Mouse (Mus musculus): ENCODE measurements at regions not wholly inside any gene's neighbourhood (a gene's known extent, or its start where the extent isn't known, plus 50 kb on each side); places are given as distances from the start of the nearest gene placed in this dataset.

- Histone ChIP-seq H3K9ac (replicated peaks; ENCODE audit: low read depth, low read length) (no peak overlapping the region), H3K27me3 (replicated peaks; ENCODE audit: control insufficient read depth, insufficient read depth, low read length) (no peaks in the 10 kb centered on the region), H3K4me3 (replicated peaks; ENCODE audit: low read length) (no peak overlapping the region), H3K36me3 (ENCODE audit: control insufficient read depth, insufficient read depth) (no peaks in the 10 kb centered on the region), H3K4me1 (replicated peaks; ENCODE audit: control insufficient read depth, insufficient read depth, low read length) (no peaks in the 10 kb centered on the region; the same call in 1 of the 2 replicates), H3K27ac (ENCODE audit: low read length) (no peak overlapping the region), H3K9me3 (ENCODE audit: control insufficient read depth, low read length) (no peaks in the 10 kb centered on the region), H3K4me2 (ENCODE audit: low read length) (no peak overlapping the region)
- 81% methylated on average over 4 of the region's 4 CpGs for WGBS
- no peak for ATAC-seq
These were observed 216.3 kb downstream of the Ikzf2 start for GRCm38 (mm10) chr1:69470614-69471250.

GRCm38 (mm10) chr1:69469158-69469901 is 217.7 kb downstream of the Ikzf2 start:
- no peak for ATAC-seq
- no peak overlapping the region for H3K27ac ChIP-seq (ENCODE audit: low read length)
- no peak overlapping the region for H3K4me2 ChIP-seq (ENCODE audit: low read length)
- H3K27me3 ChIP-seq (replicated peaks; ENCODE audit: control insufficient read depth, insufficient read depth, low read length): no peaks in the 10 kb centered on the region
- no peak overlapping the region for H3K4me3 ChIP-seq (replicated peaks; ENCODE audit: low read length)
- H3K9ac ChIP-seq (replicated peaks; ENCODE audit: low read depth, low read length): no peak overlapping the region
- H3K4me1 ChIP-seq (replicated peaks; ENCODE audit: control insufficient read depth, insufficient read depth, low read length): no peaks in the 10 kb centered on the region; the same call in 1 of the 2 replicates
- no peaks in the 10 kb centered on the region for H3K36me3 ChIP-seq (ENCODE audit: control insufficient read depth, insufficient read depth)
- no peaks in the 10 kb centered on the region for H3K9me3 ChIP-seq (ENCODE audit: control insufficient read depth, low read length)
- 88% methylated on average over 8 of the region's 8 CpGs for WGBS

GRCm38 (mm10) chr1:69466534-69467275 is 220.3 kb downstream of the Ikzf2 start:
- H3K9ac ChIP-seq (replicated peaks; ENCODE audit: low read depth, low read length): no peak overlapping the region
- WGBS: 14% methylated on average over 5 of the region's 5 CpGs
- no peak overlapping the region for H3K4me3 ChIP-seq (replicated peaks; ENCODE audit: low read length)
- H3K9me3 ChIP-seq (ENCODE audit: control insufficient read depth, low read length): no peaks in the 10 kb centered on the region
- H3K4me1 ChIP-seq (replicated peaks; ENCODE audit: control insufficient read depth, insufficient read depth, low read length): no peaks in the 10 kb centered on the region; the same call in 1 of the 2 replicates
- no peak overlapping the region for H3K27ac ChIP-seq (ENCODE audit: low read length)
- no peaks in the 10 kb centered on the region for H3K36me3 ChIP-seq (ENCODE audit: control insufficient read depth, insufficient read depth)
- no peak for ATAC-seq
- no peaks in the 10 kb centered on the region for H3K27me3 ChIP-seq (replicated peaks; ENCODE audit: control insufficient read depth, insufficient read depth, low read length)
- no peak overlapping the region for H3K4me2 ChIP-seq (ENCODE audit: low read length)

- WGBS: 70% methylated on average over 3 of the region's 3 CpGs
- Histone ChIP-seq H3K4me3 (replicated peaks; ENCODE audit: low read length) (no peak overlapping the region), H3K27ac (ENCODE audit: low read length) (no peak overlapping the region), H3K4me2 (ENCODE audit: low read length) (no peak overlapping the region), H3K27me3 (replicated peaks; ENCODE audit: control insufficient read depth, insufficient read depth, low read length) (no peaks in the 10 kb centered on the region), H3K4me1 (replicated peaks; ENCODE audit: control insufficient read depth, insufficient read depth, low read length) (no peaks in the 10 kb centered on the region), H3K36me3 (ENCODE audit: control insufficient read depth, insufficient read depth) (no peaks in the 10 kb centered on the region), H3K9ac (replicated peaks; ENCODE audit: low read depth, low read length) (no peak overlapping the region), H3K9me3 (ENCODE audit: control insufficient read depth, low read length) (no peaks in the 10 kb centered on the region)
- ATAC-seq: no peak
These were observed 225.9 kb downstream of the Ikzf2 start for GRCm38 (mm10) chr1:69461191-69461590.

GRCm38 (mm10) chr1:69459899-69460298 is 227.1 kb downstream of the Ikzf2 start:
- H3K4me1 ChIP-seq (replicated peaks; ENCODE audit: control insufficient read depth, insufficient read depth, low read length): no peaks in the 10 kb centered on the region
- H3K4me3 ChIP-seq (replicated peaks; ENCODE audit: low read length): no peak overlapping the region
- H3K9me3 ChIP-seq (ENCODE audit: control insufficient read depth, low read length): no peaks in the 10 kb centered on the region
- no peak for ATAC-seq
- H3K36me3 ChIP-seq (ENCODE audit: control insufficient read depth, insufficient read depth): no peaks in the 10 kb centered on the region
- H3K27me3 ChIP-seq (replicated peaks; ENCODE audit: control insufficient read depth, insufficient read depth, low read length): no peaks in the 10 kb centered on the region
- no peak overlapping the region for H3K27ac ChIP-seq (ENCODE audit: low read length)
- H3K9ac ChIP-seq (replicated peaks; ENCODE audit: low read depth, low read length): no peak overlapping the region
- no peak overlapping the region for H3K4me2 ChIP-seq (ENCODE audit: low read length)

GRCm38 (mm10) chr1:69457471-69457870 is 229.6 kb downstream of the Ikzf2 start:
- Histone ChIP-seq H3K4me3 (replicated peaks; ENCODE audit: low read length) (no peak overlapping the region), H3K4me2 (ENCODE audit: low read length) (no peak overlapping the region), H3K9ac (replicated peaks; ENCODE audit: low read depth, low read length) (no peak overlapping the region), H3K27me3 (replicated peaks; ENCODE audit: control insufficient read depth, insufficient read depth, low read length) (no peaks in the 10 kb centered on the region), H3K36me3 (ENCODE audit: control insufficient read depth, insufficient read depth) (no peaks in the 10 kb centered on the region), H3K9me3 (ENCODE audit: control insufficient read depth, low read length) (no peaks in the 10 kb centered on the region), H3K27ac (ENCODE audit: low read length) (no peak overlapping the region), H3K4me1 (replicated peaks; ENCODE audit: control insufficient read depth, insufficient read depth, low read length) (no peaks in the 10 kb centered on the region)
- no peak for ATAC-seq

- no peak overlapping the region for H3K4me3 ChIP-seq (replicated peaks; ENCODE audit: low read length)
- ATAC-seq: no peak
- H3K9me3 ChIP-seq (ENCODE audit: control insufficient read depth, low read length): no peaks in the 10 kb centered on the region
- no peak overlapping the region for H3K4me2 ChIP-seq (ENCODE audit: low read length)
- H3K36me3 ChIP-seq (ENCODE audit: control insufficient read depth, insufficient read depth): no peaks in the 10 kb centered on the region
- no peak overlapping the region for H3K27ac ChIP-seq (ENCODE audit: low read length)
- H3K4me1 ChIP-seq (replicated peaks; ENCODE audit: control insufficient read depth, insufficient read depth, low read length): no peaks in the 10 kb centered on the region
- no peaks in the 10 kb centered on the region for H3K27me3 ChIP-seq (replicated peaks; ENCODE audit: control insufficient read depth, insufficient read depth, low read length)
- no peak overlapping the region for H3K9ac ChIP-seq (replicated peaks; ENCODE audit: low read depth, low read length)
- 93% methylated on average over 3 of the region's 3 CpGs for WGBS
These were observed 233.1 kb downstream of the Ikzf2 start for GRCm38 (mm10) chr1:69453991-69454390.

- H3K36me3 ChIP-seq (ENCODE audit: control insufficient read depth, insufficient read depth): no peaks in the 10 kb centered on the region
- H3K9me3 ChIP-seq (ENCODE audit: control insufficient read depth, low read length): no peaks in the 10 kb centered on the region
- no peak overlapping the region for H3K9ac ChIP-seq (replicated peaks; ENCODE audit: low read depth, low read length)
- no peaks in the 10 kb centered on the region for H3K4me1 ChIP-seq (replicated peaks; ENCODE audit: control insufficient read depth, insufficient read depth, low read length)
- no peak overlapping the region for H3K27ac ChIP-seq (ENCODE audit: low read length)
- ATAC-seq: no peak
- no peaks in the 10 kb centered on the region for H3K27me3 ChIP-seq (replicated peaks; ENCODE audit: control insufficient read depth, insufficient read depth, low read length)
- H3K4me2 ChIP-seq (ENCODE audit: low read length): no peak overlapping the region
- no peak overlapping the region for H3K4me3 ChIP-seq (replicated peaks; ENCODE audit: low read length)
These were observed 234.1 kb downstream of the Ikzf2 start for GRCm38 (mm10) chr1:69452910-69453309.

- H3K36me3 ChIP-seq (ENCODE audit: control insufficient read depth, insufficient read depth): no peaks in the 10 kb centered on the region
- no peak overlapping the region for H3K4me3 ChIP-seq (replicated peaks; ENCODE audit: low read length)
- H3K27ac ChIP-seq (ENCODE audit: low read length): no peak overlapping the region
- 66% methylated on average over 2 of the region's 2 CpGs for WGBS
- H3K4me1 ChIP-seq (replicated peaks; ENCODE audit: control insufficient read depth, insufficient read depth, low read length): no peaks in the 10 kb centered on the region
- H3K4me2 ChIP-seq (ENCODE audit: low read length): no peak overlapping the region
- H3K9ac ChIP-seq (replicated peaks; ENCODE audit: low read depth, low read length): no peak overlapping the region
- no peak for ATAC-seq
- H3K9me3 ChIP-seq (ENCODE audit: control insufficient read depth, low read length): no peaks in the 10 kb centered on the region
- H3K27me3 ChIP-seq (replicated peaks; ENCODE audit: control insufficient read depth, insufficient read depth, low read length): no peaks in the 10 kb centered on the region
These were observed 236.6 kb downstream of the Ikzf2 start for GRCm38 (mm10) chr1:69450455-69450854.

All from forebrain, embryonic 16.5 days (tissue).